Mouse (Mus musculus) neural tube, embryonic 12.5 days (tissue): ENCODE data around the gene Fam83f. TPM values are rescaled to one million over a fixed set of nuclear protein-coding genes. Genes with fewer than 3 reads are reported as not detected.

Source experiments
- ATAC-seq: fragments of 200-750 bp; cut with Nextera tagmentation; 2 replicates; pipeline ENCODE4 v1.8.0; 2017; ENCODE audit warnings: low read depth, mild to moderate bottlenecking, moderate TSS enrichment, moderate library complexity; ENCODE audit not compliant: low FRiP score
- H3K27ac ChIP-seq: fragments of 300-500 bp; sonication (generic); 2 replicates; pipeline ENCODE4 v1.5.1; 2016
- H3K27me3 ChIP-seq: fragments of 300-500 bp; sonication (generic); replicated peaks from 2 replicates; pipeline ENCODE4 v1.6.1; 2016; ENCODE audit warnings: mild to moderate bottlenecking
- H3K36me3 ChIP-seq: fragments of 300-500 bp; sonication (generic); 2 replicates; pipeline ENCODE4 v1.6.1; 2016; ENCODE audit warnings: mild to moderate bottlenecking
- H3K4me1 ChIP-seq: fragments of 300-500 bp; sonication (generic); 2 replicates; pipeline ENCODE4 v1.6.1; 2016
- H3K4me2 ChIP-seq: fragments of 300-500 bp; sonication (generic); replicated peaks from 2 replicates; pipeline ENCODE4 v1.6.1; 2016; ENCODE audit warnings: mild to moderate bottlenecking
- H3K4me3 ChIP-seq: fragments of 300-500 bp; sonication (generic); 2 replicates; pipeline ENCODE4 v1.5.1; 2016
- H3K9ac ChIP-seq: fragments of 300-500 bp; sonication (generic); 2 replicates; pipeline ENCODE4 v1.6.1; 2016; ENCODE audit warnings: mild to moderate bottlenecking
- H3K9me3 ChIP-seq: fragments of 300-500 bp; sonication (generic); 2 replicates; pipeline ENCODE4 v1.6.1; 2016; ENCODE audit warnings: mild to moderate bottlenecking
- WGBS: fragments of 180-500 bp; shearing (Covaris S2); methylation state at CpG from one replicate; pipeline ENCODE4 v1.1.7; 2016; 5-methylcytosine and 5-hydroxymethylcytosine counted together
- polyA plus RNA-seq: library from polyadenylated mRNA; unstranded; fragments of >200 nt; fragmentation: Nextera tagmentation; extraction: Ambion mirVana; gene quantifications from 2 replicates; pipeline ENCODE4 v1.2.1, GENCODE M21; 2016

Gene Fam83f
- 0.29 and 0.57 TPM in 2 replicates for polyA plus RNA-seq

DNA sequence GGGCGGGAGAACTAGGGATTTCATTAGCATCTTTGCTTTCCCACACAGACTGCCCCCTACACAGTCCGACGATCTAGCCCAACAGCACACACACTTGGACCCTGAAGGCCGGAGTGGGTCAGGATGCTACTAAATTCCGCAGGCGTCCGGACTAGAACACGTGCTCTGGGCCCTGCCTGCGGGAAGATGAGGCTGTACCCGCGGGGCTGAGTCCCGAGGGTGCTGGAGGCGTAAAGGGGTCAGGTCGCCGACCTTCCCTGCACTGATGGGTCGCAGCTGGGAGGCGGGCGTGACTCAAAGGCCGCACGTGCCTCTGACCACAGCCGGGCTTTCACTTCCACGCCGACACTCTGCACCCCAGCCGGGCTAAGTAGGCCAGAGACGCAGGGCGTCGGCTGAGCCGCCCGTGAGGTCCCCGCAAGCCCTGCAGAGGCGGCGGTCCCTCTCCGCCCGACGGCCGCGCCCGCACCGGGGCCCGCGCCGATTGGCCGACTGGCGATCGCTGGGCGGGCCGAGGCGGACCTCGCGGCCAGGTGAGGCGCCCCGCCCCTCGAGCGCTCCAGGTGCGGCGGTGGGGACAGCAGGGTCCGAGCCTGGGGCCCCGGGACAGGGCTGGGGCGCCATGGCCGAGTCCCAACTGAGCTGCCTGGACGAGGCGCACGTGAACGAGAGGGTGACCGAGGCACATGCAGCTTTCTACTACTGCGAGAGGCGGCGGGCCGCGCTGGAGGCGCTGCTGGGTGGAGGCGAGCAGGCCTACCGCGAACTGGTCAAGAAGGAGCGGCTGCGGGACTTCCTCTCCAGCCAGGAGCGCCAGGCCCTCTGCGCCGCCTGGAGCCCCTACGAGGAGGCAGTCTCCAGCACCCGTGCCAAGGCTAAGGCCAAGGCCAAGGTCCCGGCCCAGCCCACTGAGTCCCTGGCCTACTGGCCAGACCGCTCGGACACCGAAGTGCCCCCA is at the start of gene Fam83f:
Gene Fam83f, plus strand, starts transcription at position 553 of the 958 bp plus-strand sequence.
- Histone ChIP-seq H3K4me2 (peak within 1 kb of the TSS; percentile 78), H3K4me3 (peak within 1 kb of the TSS; percentile 37), H3K36me3 (no peaks in the 10 kb centered on the region), H3K27ac (no peak within 1 kb of the TSS), H3K9ac (peak within 1 kb of the TSS; percentile 45), H3K9me3 (no peaks in the 10 kb centered on the region), H3K27me3 (peaks cover 34% of the 10 kb centered on the region), H3K4me1 (peaks cover 12% of the 10 kb centered on the region)
- 5% methylated on average over 85 of the region's 85 CpGs for WGBS
- no peak for ATAC-seq

DNA sequence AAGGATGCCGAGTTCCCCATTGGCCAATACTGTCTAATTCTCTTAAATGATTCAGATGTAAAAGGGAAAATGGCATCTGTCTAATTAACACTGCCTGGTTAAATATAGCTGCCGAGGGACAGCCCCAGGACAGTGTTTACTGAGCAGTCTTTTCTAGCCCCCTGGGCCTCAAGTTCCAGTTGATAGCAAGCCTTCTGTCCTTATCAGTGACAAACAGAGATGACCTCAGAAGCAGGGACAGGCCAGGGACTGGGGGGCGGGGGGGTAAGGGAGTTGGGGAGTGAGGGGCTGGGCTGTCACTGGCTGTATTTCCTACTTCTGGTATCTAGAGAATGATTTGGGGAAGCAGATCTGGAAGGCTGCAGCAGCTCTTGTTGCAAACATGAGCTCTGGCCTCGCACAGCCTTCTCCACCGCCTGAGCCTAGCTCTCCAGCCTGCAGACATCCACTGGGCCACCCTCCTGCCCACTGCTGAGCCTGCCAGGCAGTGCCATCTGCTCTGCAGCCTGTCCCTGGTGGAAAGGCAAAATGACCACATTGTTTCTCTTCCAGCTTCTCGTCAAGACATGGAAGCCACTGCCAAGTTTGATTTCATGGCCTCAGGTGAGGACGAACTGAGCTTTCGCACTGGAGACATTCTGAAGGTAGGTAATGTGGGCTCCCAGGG is 48.3 kb upstream of the Fam83f start:
- H3K4me2 ChIP-seq, result no peak overlapping the region
- no peaks in the 10 kb centered on the region for H3K36me3 ChIP-seq
- H3K4me3 ChIP-seq, result no peak overlapping the region
- no peak overlapping the region for H3K27ac ChIP-seq
- H3K9ac ChIP-seq, result no peak overlapping the region
- peaks cover 6% of the 10 kb centered on the region for H3K4me1 ChIP-seq
- 71% methylated on average over 8 of the region's 8 CpGs for WGBS
- H3K9me3 ChIP-seq, result no peaks in the 10 kb centered on the region
- ATAC-seq, result no peak
- H3K27me3 ChIP-seq, result no peaks in the 10 kb centered on the region

DNA sequence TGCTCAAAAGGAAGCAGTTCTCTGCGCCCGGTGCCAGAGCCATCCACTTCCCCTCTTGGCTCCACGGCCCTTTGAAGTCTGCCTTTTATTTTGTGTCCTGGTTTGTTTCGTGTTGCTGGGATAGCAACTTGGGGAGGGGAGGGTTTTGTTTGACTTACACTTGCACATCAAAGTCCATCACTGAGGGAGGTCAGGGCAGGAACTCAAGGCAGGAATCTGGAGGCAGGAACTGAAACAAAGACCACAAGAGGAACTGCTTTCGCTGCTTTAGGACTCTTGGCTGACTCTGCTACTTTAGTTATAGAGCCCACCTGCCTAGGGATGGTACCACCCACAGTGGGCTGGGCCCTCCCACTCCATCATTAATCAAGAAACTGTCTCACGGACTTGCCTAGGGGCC is 45.2 kb upstream of the Fam83f start:
- Histone ChIP-seq H3K9ac (no peak overlapping the region), H3K4me1 (peaks cover under 1% of the 10 kb centered on the region; the same call in 1 of the 2 replicates), H3K9me3 (no peaks in the 10 kb centered on the region), H3K4me3 (no peak overlapping the region), H3K27ac (no peak overlapping the region), H3K27me3 (no peaks in the 10 kb centered on the region), H3K36me3 (no peaks in the 10 kb centered on the region), H3K4me2 (no peak overlapping the region)
- WGBS, result 59% methylated on average over 6 of the region's 6 CpGs
- ATAC-seq, result no peak

DNA sequence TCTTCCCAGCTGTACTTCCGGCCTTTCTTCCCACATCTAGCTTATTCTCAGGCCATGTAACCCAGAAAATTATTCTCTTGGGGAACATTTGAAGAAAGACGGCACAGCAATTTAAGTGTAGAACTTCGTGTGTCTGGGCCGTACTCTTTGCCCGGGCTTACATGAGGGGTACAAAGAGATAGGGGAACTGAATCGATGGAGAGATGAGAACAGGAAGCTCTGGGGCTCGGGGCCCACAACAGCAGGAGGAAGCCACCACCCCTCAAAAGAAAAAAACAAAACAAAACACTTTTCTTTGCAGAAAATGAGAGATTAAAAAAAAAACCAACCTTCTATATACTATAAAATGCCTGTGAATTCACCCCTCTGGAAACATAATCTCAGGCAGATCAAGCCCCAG is 41.5 kb upstream of the Fam83f start:
- H3K27me3 ChIP-seq, result no peaks in the 10 kb centered on the region
- no peak overlapping the region for H3K9ac ChIP-seq
- H3K4me2 ChIP-seq, result no peak overlapping the region
- no peaks in the 10 kb centered on the region for H3K4me1 ChIP-seq
- no peak overlapping the region for H3K27ac ChIP-seq
- WGBS, result 80% methylated on average over 7 of the region's 7 CpGs
- no peak overlapping the region for H3K4me3 ChIP-seq
- ATAC-seq, result no peak
- no peaks in the 10 kb centered on the region for H3K9me3 ChIP-seq
- no peaks in the 10 kb centered on the region for H3K36me3 ChIP-seq

DNA sequence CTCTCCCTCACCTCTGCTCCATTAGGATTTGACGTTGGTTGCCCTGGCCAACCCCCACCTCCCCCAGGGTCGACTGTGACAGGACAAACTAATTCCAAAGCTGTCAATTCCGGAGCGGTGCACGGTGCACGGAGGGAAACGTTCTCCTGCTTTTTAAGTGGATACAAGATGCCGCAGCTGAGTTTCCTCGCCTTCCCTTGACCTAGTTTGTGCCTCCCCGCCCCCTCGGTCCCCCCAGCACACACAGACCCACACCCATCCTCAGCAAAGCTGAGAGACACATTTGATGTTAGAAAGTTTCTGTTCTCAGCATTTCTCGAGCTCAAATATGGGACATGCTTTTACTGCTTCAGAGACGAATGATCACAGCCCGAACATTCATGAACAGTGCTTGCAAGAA is 40.9 kb upstream of the Fam83f start:
- H3K36me3 ChIP-seq, result no peaks in the 10 kb centered on the region
- H3K4me1 ChIP-seq, result no peaks in the 10 kb centered on the region
- no peaks in the 10 kb centered on the region for H3K27me3 ChIP-seq
- no peak overlapping the region for H3K27ac ChIP-seq
- no peaks in the 10 kb centered on the region for H3K9me3 ChIP-seq
- H3K9ac ChIP-seq, result no peak overlapping the region
- H3K4me2 ChIP-seq, result no peak overlapping the region
- no peak for ATAC-seq
- 72% methylated on average over 14 of the region's 14 CpGs for WGBS
- no peak overlapping the region for H3K4me3 ChIP-seq

DNA sequence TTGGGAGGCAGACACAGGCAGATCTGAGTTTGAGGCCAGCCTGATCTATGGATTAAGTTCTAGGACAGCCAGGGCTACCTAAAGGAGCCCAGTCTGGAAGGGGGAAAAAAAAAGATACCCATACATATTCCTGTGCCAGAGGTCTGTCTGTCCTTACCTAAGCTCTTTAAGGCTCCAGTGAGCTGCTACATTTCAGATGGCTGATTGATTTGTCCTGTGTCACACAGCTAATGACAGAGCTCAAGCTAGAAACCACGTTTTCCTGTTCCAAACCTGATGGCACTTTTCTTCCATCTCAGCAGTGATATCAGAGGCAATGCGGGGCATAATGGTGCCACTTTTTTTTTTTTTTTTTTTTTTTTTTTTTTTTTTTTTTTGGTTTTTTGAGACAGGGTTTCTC is 40.3 kb upstream of the Fam83f start:
- WGBS, result 81% methylated on average over 2 of the region's 2 CpGs
- H3K27me3 ChIP-seq, result no peaks in the 10 kb centered on the region
- no peak for ATAC-seq
- no peak overlapping the region for H3K27ac ChIP-seq
- H3K4me1 ChIP-seq, result no peaks in the 10 kb centered on the region
- no peak overlapping the region for H3K4me2 ChIP-seq
- H3K4me3 ChIP-seq, result no peak overlapping the region
- no peaks in the 10 kb centered on the region for H3K36me3 ChIP-seq
- no peak overlapping the region for H3K9ac ChIP-seq
- no peaks in the 10 kb centered on the region for H3K9me3 ChIP-seq

DNA sequence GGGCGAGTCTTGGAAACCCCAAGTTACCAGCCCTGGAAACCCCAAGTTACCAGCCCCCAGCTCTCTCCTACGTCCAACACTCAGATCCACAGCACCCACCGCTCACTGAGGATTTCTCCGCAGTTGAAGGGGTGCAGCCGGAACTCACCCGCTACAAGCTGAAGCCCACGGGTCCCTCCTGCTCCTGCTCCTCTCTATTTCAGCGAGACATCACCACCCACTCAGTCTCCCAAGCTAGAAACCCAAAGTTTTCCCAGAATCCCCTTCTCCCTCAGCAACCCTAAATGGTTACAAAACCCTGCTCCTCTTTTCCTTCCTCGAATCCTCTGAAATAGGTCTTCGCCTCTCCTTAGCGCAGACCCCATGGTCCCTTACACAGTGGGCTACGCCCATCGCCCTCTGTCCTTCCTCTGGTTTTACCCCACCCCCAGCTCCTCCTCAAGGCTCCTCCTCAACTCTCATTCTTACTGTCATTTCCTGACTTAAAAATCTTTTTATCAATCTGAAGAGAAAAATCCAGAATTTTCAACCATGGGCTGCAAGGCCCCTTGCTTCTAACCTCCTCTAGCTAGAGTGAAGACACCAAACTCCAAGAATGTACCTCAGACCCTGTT is 39.3 kb upstream of the Fam83f start:
- H3K4me1 ChIP-seq, result no peaks in the 10 kb centered on the region
- H3K27ac ChIP-seq, result no peak overlapping the region
- no peak overlapping the region for H3K9ac ChIP-seq
- H3K9me3 ChIP-seq, result no peaks in the 10 kb centered on the region
- H3K36me3 ChIP-seq, result no peaks in the 10 kb centered on the region
- ATAC-seq, result no peak
- no peak overlapping the region for H3K4me3 ChIP-seq
- no peak overlapping the region for H3K4me2 ChIP-seq
- 88% methylated on average over 13 of the region's 13 CpGs for WGBS
- no peaks in the 10 kb centered on the region for H3K27me3 ChIP-seq

DNA sequence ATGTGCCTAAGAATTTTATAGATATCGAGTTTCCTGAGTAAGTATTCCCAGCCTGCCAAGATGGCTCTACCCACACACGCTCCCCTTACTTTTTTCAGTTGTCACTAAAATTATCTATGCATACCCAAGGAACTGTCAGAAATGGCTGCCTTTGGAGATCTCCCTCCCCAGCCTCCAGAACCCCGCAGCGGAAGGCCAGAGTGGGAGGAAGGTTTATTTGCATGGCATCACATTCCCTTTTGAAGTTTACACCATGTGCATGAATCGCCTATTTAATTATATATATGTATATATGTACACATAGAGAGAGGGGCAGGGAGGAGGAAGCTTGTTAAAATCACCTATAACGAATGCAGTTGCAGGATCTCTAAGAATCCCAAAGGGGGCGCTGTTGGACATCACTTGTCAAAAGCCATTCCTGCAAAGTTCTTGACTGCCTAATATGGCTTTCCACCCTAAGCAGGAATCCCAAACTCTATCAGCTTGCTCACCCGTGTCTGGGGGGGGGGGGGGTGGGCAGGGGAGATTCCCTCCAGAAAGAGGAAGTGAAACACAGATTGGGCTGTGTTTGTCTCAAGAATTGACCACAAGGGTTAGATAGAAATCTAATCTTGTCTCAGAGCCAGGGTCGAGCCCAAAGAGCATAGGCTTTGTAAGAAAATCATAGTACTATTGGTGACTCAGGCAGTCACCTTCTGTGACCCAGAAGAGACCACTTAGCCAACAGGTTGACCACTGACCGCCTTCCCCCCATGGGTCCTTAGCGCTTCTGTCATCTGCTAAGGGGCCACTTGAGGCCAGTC is 37.1 kb upstream of the Fam83f start:
- Histone ChIP-seq H3K9me3 (no peaks in the 10 kb centered on the region), H3K4me1 (no peaks in the 10 kb centered on the region), H3K9ac (no peak overlapping the region), H3K27me3 (no peaks in the 10 kb centered on the region), H3K4me3 (no peak overlapping the region), H3K27ac (no peak overlapping the region), H3K4me2 (no peak overlapping the region), H3K36me3 (no peaks in the 10 kb centered on the region)
- no peak for ATAC-seq
- 68% methylated on average over 11 of the region's 11 CpGs for WGBS

DNA sequence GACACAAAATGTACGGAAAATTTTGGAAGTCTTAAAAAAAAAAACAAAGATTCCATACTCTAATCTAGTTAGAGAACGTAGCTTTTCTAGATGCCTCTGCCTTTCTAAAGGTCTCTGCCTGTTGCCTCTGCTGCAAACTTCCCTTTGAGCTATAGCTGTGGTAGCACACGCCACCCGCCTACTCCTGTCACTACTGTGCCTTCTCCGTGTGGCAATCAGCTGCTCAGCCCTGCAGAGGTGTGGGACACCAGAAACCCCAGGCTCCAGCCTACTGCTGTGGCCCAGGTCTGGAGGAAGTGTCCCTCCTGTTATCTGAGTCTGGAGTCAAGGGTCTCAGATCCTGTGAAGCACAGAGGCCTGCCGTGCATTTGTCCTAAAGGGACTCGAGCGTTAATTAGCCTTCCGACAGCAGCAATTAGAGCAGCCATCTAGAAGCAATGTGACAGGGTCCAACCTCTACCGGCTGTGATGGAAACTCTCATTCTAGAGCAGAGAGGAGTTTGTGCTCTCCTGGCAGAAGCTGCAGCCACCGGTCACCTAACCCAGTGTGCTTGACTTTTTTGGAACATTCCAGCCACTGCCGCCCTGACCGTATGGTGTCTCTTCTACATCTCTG is 34.8 kb upstream of the Fam83f start:
- no peak overlapping the region for H3K4me2 ChIP-seq
- no peak overlapping the region for H3K4me3 ChIP-seq
- H3K4me1 ChIP-seq, result no peaks in the 10 kb centered on the region
- no peak overlapping the region for H3K27ac ChIP-seq
- H3K36me3 ChIP-seq, result no peaks in the 10 kb centered on the region
- ATAC-seq, result no peak
- H3K9me3 ChIP-seq, result no peaks in the 10 kb centered on the region
- WGBS, result 55% methylated on average over 13 of the region's 13 CpGs
- H3K27me3 ChIP-seq, result no peaks in the 10 kb centered on the region
- no peak overlapping the region for H3K9ac ChIP-seq

DNA sequence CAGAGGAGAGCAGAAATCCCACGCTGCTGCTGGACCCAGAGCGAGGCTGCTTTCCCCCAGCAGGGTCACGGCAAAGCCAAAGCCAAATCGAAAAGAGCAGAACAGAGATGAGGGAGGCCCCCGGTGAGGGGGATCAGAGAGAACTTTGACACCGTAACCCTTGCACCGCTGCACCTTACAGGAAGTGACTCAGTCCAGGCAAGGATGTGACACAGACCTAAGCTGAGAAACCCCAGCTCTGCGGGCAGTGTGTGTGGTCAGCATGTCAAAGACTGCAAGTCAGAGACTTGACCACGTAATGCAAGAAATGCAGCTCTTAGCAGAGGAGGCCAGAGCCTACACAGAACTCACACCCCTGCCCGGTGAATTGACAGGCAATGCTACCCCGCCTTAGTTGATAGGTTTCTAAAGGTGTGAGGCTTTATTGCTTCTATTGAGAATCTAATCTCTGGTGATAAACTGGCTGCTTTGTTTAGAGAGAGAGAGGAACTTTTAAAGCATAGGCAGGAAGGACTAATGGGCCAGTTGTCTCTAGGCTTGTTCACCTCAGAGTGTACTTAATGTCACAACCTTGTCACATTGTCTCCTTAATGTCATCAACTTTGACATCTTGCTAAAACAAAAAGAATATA is 32.5 kb upstream of the Fam83f start:
- no peak overlapping the region for H3K4me2 ChIP-seq
- H3K4me3 ChIP-seq, result no peak overlapping the region
- H3K27me3 ChIP-seq, result no peaks in the 10 kb centered on the region
- no peaks in the 10 kb centered on the region for H3K36me3 ChIP-seq
- no peaks in the 10 kb centered on the region for H3K9me3 ChIP-seq
- no peak for ATAC-seq
- no peak overlapping the region for H3K27ac ChIP-seq
- no peak overlapping the region for H3K9ac ChIP-seq
- no peaks in the 10 kb centered on the region for H3K4me1 ChIP-seq
- 65% methylated on average over 11 of the region's 11 CpGs for WGBS

DNA sequence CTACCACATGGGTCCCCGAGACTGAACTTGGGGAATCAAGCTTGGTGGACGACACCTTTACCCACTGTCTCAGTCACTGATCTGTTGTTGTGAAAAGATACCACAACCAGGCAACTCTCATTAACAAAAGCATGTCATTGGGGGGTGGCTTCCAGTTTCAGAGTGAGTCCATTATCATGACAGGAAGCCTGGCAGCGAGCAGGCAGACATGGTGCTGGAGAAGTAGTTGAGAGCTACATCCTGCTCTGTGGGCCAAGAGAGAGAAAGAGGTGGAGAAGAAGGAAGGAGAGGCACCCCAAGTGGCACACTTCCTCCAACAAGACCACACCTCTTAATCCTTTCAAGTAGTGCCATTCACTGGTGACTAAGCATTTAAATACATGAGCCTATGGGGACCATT is 31.8 kb upstream of the Fam83f start:
- no peak for ATAC-seq
- Histone ChIP-seq H3K4me2 (no peak overlapping the region), H3K9me3 (no peaks in the 10 kb centered on the region), H3K36me3 (no peaks in the 10 kb centered on the region), H3K27me3 (no peaks in the 10 kb centered on the region), H3K4me1 (no peaks in the 10 kb centered on the region), H3K27ac (no peak overlapping the region), H3K9ac (no peak overlapping the region), H3K4me3 (no peak overlapping the region)
- 85% methylated on average over 3 of the region's 3 CpGs for WGBS
